Comparison of ENCODE assay signal across 10 mouse cellular contexts in genomic region chr10:24638306-24639070, GRCm38 (mm10). TPM values are rescaled to one million over a fixed set of nuclear protein-coding genes. Genes with fewer than 3 reads are reported as not detected.
DNase-seq lines count a peak whose midpoint lies in the region; ATAC-seq and TF ChIP-seq lines count a peak whose summit lies in the region.
"Had no signal": no experiment of that assay in that cellular context is flagged by ENCODE, and none has a peak within 500 bp of the region (broad histone marks: within the 10 kb centered on the region; RNA-seq: fewer than 3 reads in every experiment).

No protein-coding gene starts in this region.

- H3K4me3 ChIP-seq in midbrain, embryonic 14.5 days (replicated peaks; ENCODE audit: low read depth, low read length): no peak overlapping the region
- H3K4me3 ChIP-seq in midbrain, postnatal 0 days (ENCODE audit: low read depth, low read length): no peak overlapping the region
- H3K4me3 ChIP-seq in liver, embryonic 15.5 days (replicated peaks): no peak overlapping the region
- no peak overlapping the region for H3K4me3 ChIP-seq in forebrain, postnatal 0 days (ENCODE audit: low read depth, low read length)
- H3K4me3 ChIP-seq in forebrain, embryonic 13.5 days: no peak overlapping the region
- H3K4me3 ChIP-seq: heart, embryonic 12.5 days had no signal

- no peak for TF ChIP-seq CTCF in midbrain, postnatal 0 days (IDR thresholded peaks at IDR 0.05)
- TF ChIP-seq CTCF in forebrain, postnatal 0 days (IDR thresholded peaks at IDR 0.05; ENCODE audit: low read depth): no peak

- no peaks in the 10 kb centered on the region for H3K27me3 ChIP-seq in midbrain, embryonic 14.5 days (ENCODE audit: control insufficient read depth, insufficient read depth, low read length)
- no peaks in the 10 kb centered on the region for H3K27me3 ChIP-seq in midbrain, postnatal 0 days (ENCODE audit: insufficient read depth, low read length)
- no peaks in the 10 kb centered on the region for H3K27me3 ChIP-seq in liver, embryonic 15.5 days
- H3K27me3 ChIP-seq in forebrain, postnatal 0 days (ENCODE audit: insufficient read depth, low read length): no peaks in the 10 kb centered on the region
- no peaks in the 10 kb centered on the region for H3K27me3 ChIP-seq in forebrain, embryonic 13.5 days
- H3K27me3 ChIP-seq: heart, embryonic 12.5 days had no signal

- H3K36me3 ChIP-seq in midbrain, embryonic 14.5 days (ENCODE audit: control insufficient read depth, insufficient read depth, low read length): no peaks in the 10 kb centered on the region
- H3K36me3 ChIP-seq in midbrain, postnatal 0 days (ENCODE audit: insufficient read depth, low read length): no peaks in the 10 kb centered on the region
- no peaks in the 10 kb centered on the region for H3K36me3 ChIP-seq in liver, embryonic 15.5 days (replicated peaks)
- no peaks in the 10 kb centered on the region for H3K36me3 ChIP-seq in forebrain, postnatal 0 days (ENCODE audit: insufficient read depth)
- H3K36me3 ChIP-seq in forebrain, embryonic 13.5 days (ENCODE audit: poor library complexity, severe bottlenecking): no peaks in the 10 kb centered on the region
- H3K36me3 ChIP-seq: heart, embryonic 12.5 days had no signal

- ATAC-seq in midbrain, embryonic 14.5 days (ENCODE audit: low FRiP score, low TSS enrichment): no peak
- ATAC-seq in midbrain, postnatal 0 days (ENCODE audit: low FRiP score): no peak
- peak; percentile 32 for ATAC-seq in liver, embryonic 15.5 days (ENCODE audit: insufficient read depth)
- no peak for ATAC-seq in forebrain, postnatal 0 days
- no peak for ATAC-seq in forebrain, embryonic 13.5 days
- ATAC-seq: hindbrain, embryonic 16.5 days had no signal

- no peaks in the 10 kb centered on the region for H3K9me3 ChIP-seq in midbrain, embryonic 14.5 days (ENCODE audit: control insufficient read depth, low read length)
- no peaks in the 10 kb centered on the region for H3K9me3 ChIP-seq in midbrain, postnatal 0 days (ENCODE audit: low read length)
- H3K9me3 ChIP-seq in liver, embryonic 15.5 days (replicated peaks): no peaks in the 10 kb centered on the region
- no peaks in the 10 kb centered on the region for H3K9me3 ChIP-seq in forebrain, postnatal 0 days (ENCODE audit: low read length)
- no peaks in the 10 kb centered on the region for H3K9me3 ChIP-seq in forebrain, embryonic 13.5 days (replicated peaks)
- H3K9me3 ChIP-seq: heart, embryonic 12.5 days had no signal

- no peak overlapping the region for H3K27ac ChIP-seq in midbrain, embryonic 14.5 days (replicated peaks; ENCODE audit: low read depth, low read length)
- H3K27ac ChIP-seq in midbrain, postnatal 0 days (ENCODE audit: low read depth, low read length): no peak overlapping the region
- no peak overlapping the region; the same call in 1 of the 2 replicates for H3K27ac ChIP-seq in liver, embryonic 15.5 days (replicated peaks)
- H3K27ac ChIP-seq in forebrain, postnatal 0 days (ENCODE audit: low read depth, low read length): no peak overlapping the region
- no peak overlapping the region for H3K27ac ChIP-seq in forebrain, embryonic 13.5 days

- 74% methylated on average over 10 of the region's 10 CpGs for WGBS in midbrain, embryonic 14.5 days
- WGBS in midbrain, postnatal 0 days: 69% methylated on average over 10 of the region's 10 CpGs
- 43% methylated on average over 10 of the region's 10 CpGs for WGBS in liver, embryonic 15.5 days (ENCODE audit: insufficient replicate concordance)
- 63% methylated on average over 10 of the region's 10 CpGs for WGBS in forebrain, postnatal 0 days
- 67% methylated on average over 10 of the region's 10 CpGs for WGBS in forebrain, embryonic 13.5 days

- no peak overlapping the region for H3K9ac ChIP-seq in midbrain, embryonic 14.5 days (replicated peaks; ENCODE audit: low read length)
- H3K9ac ChIP-seq in midbrain, postnatal 0 days (replicated peaks; ENCODE audit: low read length, poor library complexity, severe bottlenecking): no peak overlapping the region
- no peak overlapping the region for H3K9ac ChIP-seq in liver, embryonic 15.5 days
- H3K9ac ChIP-seq in forebrain, postnatal 0 days: no peak overlapping the region
- H3K9ac ChIP-seq in forebrain, embryonic 13.5 days: no peak overlapping the region
- H3K9ac ChIP-seq: heart, embryonic 12.5 days had no signal

- peak; percentile 18 for DNase-seq in midbrain, embryonic 14.5 days
- no peak for DNase-seq in midbrain, postnatal 0 days (ENCODE audit: low spot score)
- DNase-seq in induced T-regulatory cell, adult 2 months (ENCODE audit: low read depth): peak; percentile 55
- DNase-seq in yolk sac, embryonic 10.5 days (ENCODE audit: low spot score): peak; percentile 61
- DNase-seq in forebrain, postnatal 0 days: no peak

- H3K4me2 ChIP-seq in midbrain, embryonic 14.5 days (ENCODE audit: low read length): no peak overlapping the region
- H3K4me2 ChIP-seq in midbrain, postnatal 0 days (ENCODE audit: low read depth, low read length, poor library complexity, severe bottlenecking): no peak overlapping the region
- no peak overlapping the region for H3K4me2 ChIP-seq in liver, embryonic 15.5 days
- no peak overlapping the region for H3K4me2 ChIP-seq in forebrain, postnatal 0 days (ENCODE audit: low read depth)
- no peak overlapping the region for H3K4me2 ChIP-seq in forebrain, embryonic 13.5 days
- H3K4me2 ChIP-seq: heart, embryonic 12.5 days had no signal

- no peaks in the 10 kb centered on the region for H3K4me1 ChIP-seq in midbrain, embryonic 14.5 days (ENCODE audit: control insufficient read depth, insufficient read depth, low read length)
- no peaks in the 10 kb centered on the region for H3K4me1 ChIP-seq in midbrain, postnatal 0 days (ENCODE audit: insufficient read depth, low read length)
- peaks cover 21% of the 10 kb centered on the region for H3K4me1 ChIP-seq in liver, embryonic 15.5 days (replicated peaks)
- no peaks in the 10 kb centered on the region for H3K4me1 ChIP-seq in forebrain, postnatal 0 days (ENCODE audit: insufficient read depth)
- no peaks in the 10 kb centered on the region for H3K4me1 ChIP-seq in forebrain, embryonic 13.5 days

RNA-seq across cellular contexts. Expression of gene Ccn2, which starts 43.2 kb away (rescaled TPM):
- polyA plus RNA-seq in midbrain, embryonic 14.5 days (2014; fragmentation: Nextera tagmentation; extraction: Ambion mirVana): 1.4 and 2.0 TPM in 2 replicates
- 10.0 and 16.2 TPM in 2 replicates for total RNA-seq in midbrain, postnatal 0 days (2014; rRNA removed)
- polyA plus RNA-seq in midbrain, postnatal 0 days (2015; fragmentation: Nextera tagmentation; extraction: Ambion mirVana): 2.3 and 3.7 TPM in 2 replicates
- 1.0 and 1.1 TPM in 2 replicates for polyA plus RNA-seq in liver, embryonic 15.5 days (2015; fragmentation: Nextera tagmentation; extraction: Ambion mirVana)
- total RNA-seq in forebrain, postnatal 0 days (2014; rRNA removed): 13.7 and 18.6 TPM in 2 replicates
- polyA plus RNA-seq in forebrain, postnatal 0 days (2015; fragmentation: Nextera tagmentation; extraction: Ambion mirVana): 2.9 and 4.4 TPM in 2 replicates
- polyA plus RNA-seq in forebrain, embryonic 13.5 days (2015; fragmentation: Nextera tagmentation; extraction: Ambion mirVana): 1.5 and 1.8 TPM in 2 replicates
- total RNA-seq: MEL had no signal

Comparison
In these comparisons a context has a peak if more than half of its experiments do, and no peak if none do; other contexts are left out.
1. DNase-seq: peak in midbrain, embryonic 14.5 days (single experiment), induced T-regulatory cell, adult 2 months (single experiment) and yolk sac, embryonic 10.5 days (single experiment); none in midbrain, postnatal 0 days (single experiment) and forebrain, postnatal 0 days (single experiment).